Mouse (Mus musculus) cerebellum, adult 2 months (tissue): Measurements from ENCODE around the gene Rasl12.

Source experiments
- CTCF ChIP-seq: fragments of 200-500 bp; IDR thresholded peaks from 2 replicates; pipeline ENCODE4 v1.5.1; 2011; ENCODE audit warnings: low read depth, mild to moderate bottlenecking, control low read depth, low read length, moderate library complexity, borderline replicate concordance; ENCODE audit not compliant: insufficient read depth
- POLR2A ChIP-seq: fragments of 200-500 bp; IDR thresholded peaks from 2 replicates; pipeline ENCODE4 v1.6.1; 2011; ENCODE audit warnings: low read length, control low read depth, borderline replicate concordance; ENCODE audit not compliant: insufficient read depth

- TF ChIP-seq CTCF, result no peak
- no peak for TF ChIP-seq POLR2A
These were observed 9.0 kb downstream of the Rasl12 start for GRCm38 (mm10) chr9:65407327-65407726.
